Mouse (Mus musculus) heart, postnatal 0 days (tissue): ENCODE results near the gene Sos2. TPM values are rescaled to one million over a fixed set of nuclear protein-coding genes. Genes with fewer than 3 reads are reported as not detected.

Source experiments
- ATAC-seq: fragments of 200-750 bp; cut with Nextera tagmentation; 2 replicates; pipeline ENCODE4 v1.8.0; 2017; ENCODE audit warnings: low read depth, moderate number of reproducible peaks, moderate library complexity; ENCODE audit not compliant: insufficient read depth
- DNase-seq: peaks from one replicate; pipeline ENCODE4 v3.0.0-alpha.2; 2016; ENCODE audit warnings: low spot score
- H3K27ac ChIP-seq: fragments of 300-500 bp; sonication (generic); 2 replicates; pipeline ENCODE4 v1.5.1; 2014; ENCODE audit warnings: low read depth, mild to moderate bottlenecking
- H3K27me3 ChIP-seq: fragments of 300-500 bp; sonication (generic); 2 replicates; pipeline ENCODE4 v1.6.1; 2014; ENCODE audit warnings: low read length, mixed read lengths; ENCODE audit not compliant: control insufficient read depth, insufficient read depth
- H3K36me3 ChIP-seq: fragments of 300-500 bp; sonication (generic); replicated peaks from 2 replicates; pipeline ENCODE4 v1.6.1; 2014; ENCODE audit warnings: low read length, mixed read lengths; ENCODE audit not compliant: control insufficient read depth, insufficient read depth
- H3K4me1 ChIP-seq: fragments of 300-500 bp; sonication (generic); 2 replicates; pipeline ENCODE4 v1.6.1; 2014; ENCODE audit warnings: antibody characterized with exemption; ENCODE audit not compliant: control insufficient read depth, insufficient read depth
- H3K4me2 ChIP-seq: fragments of 300-500 bp; sonication (generic); 2 replicates; pipeline ENCODE4 v1.6.1; 2014; ENCODE audit warnings: low read depth, mild to moderate bottlenecking, low read length, moderate library complexity
- H3K4me3 ChIP-seq: fragments of 300-500 bp; sonication (generic); 2 replicates; pipeline ENCODE4 v1.5.1; 2014; ENCODE audit warnings: low read depth, low read length
- H3K9ac ChIP-seq: fragments of 300-500 bp; sonication (generic); replicated peaks from 2 replicates; pipeline ENCODE4 v1.6.1; 2014; ENCODE audit warnings: low read depth, low read length, mixed read lengths
- H3K9me3 ChIP-seq: fragments of 300-500 bp; sonication (generic); replicated peaks from 2 replicates; pipeline ENCODE4 v1.6.1; 2016; ENCODE audit warnings: low read length; ENCODE audit not compliant: control insufficient read depth
- CTCF ChIP-seq: IDR thresholded peaks from 2 replicates; pipeline ENCODE4 v1.5.1; 2016; ENCODE audit warnings: antibody characterized with exemption, control low read depth, low read depth
- EP300 ChIP-seq: IDR thresholded peaks from 2 replicates; pipeline ENCODE4 v1.6.1; 2016; ENCODE audit warnings: antibody characterized with exemption, low read depth
- WGBS: fragments of 180-500 bp; shearing (Covaris S2); extraction: QIAGEN DNeasy Blood & Tissue Kit; methylation state at CpG from one replicate; pipeline ENCODE4 v1.1.7; 2014; 5-methylcytosine and 5-hydroxymethylcytosine counted together
- polyA plus RNA-seq: library from polyadenylated mRNA; unstranded; fragments of >200 nt; fragmentation: Nextera tagmentation; extraction: Ambion mirVana; gene quantifications from 2 replicates; pipeline ENCODE4 v1.2.1, GENCODE M21; 2015
- total RNA-seq: library from RNA; depleted of rRNA; stranded (reverse); fragments of >200 nt; gene quantifications from 2 replicates; pipeline ENCODE4 v1.2.3, GENCODE M21; 2014; ENCODE audit warnings: low replicate concordance; rRNA removed

Sos2 gene
- total RNA-seq (10.8 and 12.9 TPM in 2 replicates), polyA plus RNA-seq (5.2 and 5.7 TPM in 2 replicates)

DNA sequence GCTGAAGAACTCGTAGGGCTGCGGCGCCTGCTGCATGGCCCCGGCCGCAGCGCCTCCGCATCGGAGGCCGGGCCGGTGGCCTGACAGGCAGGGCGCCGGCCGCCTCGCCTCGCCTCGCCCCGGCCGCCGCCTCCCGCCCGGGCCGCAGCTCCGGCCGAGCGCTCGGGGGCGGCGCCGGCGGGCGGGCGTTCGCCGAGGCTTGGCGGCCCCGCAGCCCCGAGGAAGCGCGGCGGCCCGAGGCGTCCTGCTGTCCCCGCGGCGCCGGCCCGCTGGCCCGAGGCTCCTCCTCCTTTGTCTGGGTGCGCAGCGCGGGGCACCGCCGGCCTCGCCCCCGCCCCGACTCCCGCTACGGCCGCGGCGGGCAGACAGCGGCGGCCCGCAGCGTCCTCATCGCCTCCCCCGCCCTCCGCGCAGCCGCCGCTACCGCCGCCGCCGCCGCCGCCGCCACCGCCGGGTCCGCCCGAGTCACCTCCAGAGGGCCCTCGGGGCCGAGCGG lies at the start of gene Sos2:
Gene Sos2, minus strand, starts transcription at position 287 of the 496 bp plus-strand sequence.
- DNase-seq (peak; percentile 51), ATAC-seq (peak; percentile 72; the same call in 1 of the 2 replicates)
- Histone ChIP-seq H3K27me3 (no peaks in the 10 kb centered on the region), H3K4me3 (peak within 1 kb of the TSS; percentile 95), H3K9me3 (no peaks in the 10 kb centered on the region), H3K27ac (peak within 1 kb of the TSS; percentile 98), H3K9ac (peak within 1 kb of the TSS; percentile 98), H3K4me2 (peak within 1 kb of the TSS; percentile 90), H3K36me3 (no peaks in the 10 kb centered on the region), H3K4me1 (peaks cover 17% of the 10 kb centered on the region)
- under 1% methylated on average over 34 of the region's 85 CpGs for WGBS
- TF ChIP-seq CTCF (no peak), EP300 (no peak)

DNA sequence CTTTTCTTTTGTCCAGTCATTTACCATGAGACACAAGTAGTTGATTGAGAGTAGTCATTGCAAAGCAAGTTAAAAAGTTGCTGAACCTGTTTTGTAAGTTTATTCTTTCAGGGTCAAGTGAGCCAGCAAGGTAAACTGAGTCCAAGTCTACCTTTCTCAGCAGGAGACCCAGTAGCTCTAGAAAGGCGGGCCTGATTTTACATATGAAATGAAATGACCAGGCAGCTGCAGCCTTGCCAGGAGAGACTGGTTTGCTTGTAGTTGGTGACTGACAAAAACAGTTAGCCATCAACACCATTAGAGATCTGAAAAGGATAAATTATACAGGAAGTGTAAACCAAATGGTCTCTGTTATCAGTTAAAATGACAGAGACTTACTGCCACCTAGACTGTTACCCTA lies 48.7 kb upstream of the Sos2 start:
- ATAC-seq: no peak
- H3K27ac ChIP-seq: no peak overlapping the region

DNA sequence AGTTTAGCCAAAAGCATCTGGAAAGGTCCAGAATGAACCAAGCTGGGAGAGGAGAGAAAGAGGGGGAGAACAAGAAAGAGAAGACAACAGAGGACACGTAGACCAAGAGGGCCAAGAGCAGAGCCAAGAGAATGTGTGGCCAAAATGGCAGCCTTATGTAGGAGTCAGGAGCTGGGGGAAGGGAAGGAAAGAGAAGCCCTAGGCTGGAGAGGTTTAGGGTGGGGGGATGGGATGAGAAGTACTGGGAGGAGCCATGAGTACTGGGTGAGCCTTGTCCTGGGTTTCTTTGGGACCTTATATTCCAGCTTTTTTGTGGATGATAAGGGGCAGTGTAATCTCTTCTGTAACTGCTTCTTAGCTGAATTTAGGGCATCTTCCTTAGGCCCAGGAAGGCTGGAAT lies 47.6 kb upstream of the Sos2 start:
- Histone ChIP-seq H3K4me1 (peaks cover 6% of the 10 kb centered on the region), H3K4me2 (no peak overlapping the region), H3K27ac (no peak overlapping the region), H3K9ac (no peak overlapping the region), H3K36me3 (no peaks in the 10 kb centered on the region), H3K27me3 (no peaks in the 10 kb centered on the region), H3K9me3 (no peaks in the 10 kb centered on the region), H3K4me3 (no peak overlapping the region)
- DNase-seq (no peak), ATAC-seq (no peak)
- 92% methylated on average over 1 of the region's 1 CpGs for WGBS
- TF ChIP-seq CTCF (no peak), EP300 (no peak)

More for the DNA sequence above, 48.7 kb upstream of the Sos2 start:
- TF ChIP-seq EP300: no peak
- no peak for TF ChIP-seq CTCF
- Histone ChIP-seq H3K27me3 (no peaks in the 10 kb centered on the region), H3K4me2 (no peak overlapping the region), H3K4me1 (peaks cover 3% of the 10 kb centered on the region; the same call in 1 of the 2 replicates), H3K36me3 (no peaks in the 10 kb centered on the region), H3K9me3 (no peaks in the 10 kb centered on the region), H3K9ac (no peak overlapping the region), H3K4me3 (no peak overlapping the region)
- DNase-seq: no peak
- WGBS: 82% methylated on average over 1 of the region's 1 CpGs

DNA sequence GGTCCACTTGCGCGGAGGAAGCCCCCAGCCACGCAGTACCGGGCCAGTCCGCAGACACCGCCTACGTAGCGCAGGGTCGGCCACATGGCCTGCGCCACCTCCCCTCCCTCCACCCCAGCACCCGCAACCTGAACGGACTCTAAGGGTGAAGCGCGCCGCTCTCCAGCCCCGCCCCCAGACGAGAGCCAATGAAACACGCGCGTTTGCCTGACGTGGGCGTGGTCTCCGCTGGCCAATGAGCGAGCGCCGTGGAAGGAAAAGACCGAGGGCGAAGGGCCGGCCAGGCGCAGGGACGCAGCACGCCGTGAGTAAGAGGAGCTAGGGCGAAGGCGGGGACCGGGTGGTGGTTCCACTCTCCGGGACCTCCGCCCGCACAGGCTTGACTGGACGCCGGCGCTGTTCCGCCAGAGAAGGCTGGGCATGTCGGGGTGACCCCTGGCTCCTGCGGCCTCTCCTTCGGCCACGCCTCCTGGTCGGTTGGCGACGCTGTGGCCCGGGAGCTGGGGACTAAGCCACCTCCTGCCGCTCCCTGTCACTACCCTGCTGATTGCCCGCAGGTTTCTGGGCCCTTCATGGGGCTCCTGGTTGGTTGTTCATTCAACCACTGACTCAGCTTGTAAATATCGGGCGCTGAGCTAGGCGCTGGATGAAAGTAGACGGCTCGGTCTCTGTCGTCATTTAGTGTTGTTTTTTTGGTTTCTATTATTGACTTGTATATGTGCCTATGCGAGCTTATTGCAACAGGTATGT lies 43.2 kb upstream of the Sos2 start, which contains the start of the genes L2hgdh and Atp5s:
Gene L2hgdh, minus strand, starts transcription at position 163 of the 750 bp plus-strand sequence.
Gene Atp5s, plus strand, starts transcription at position 240 of the 750 bp plus-strand sequence.
- Histone ChIP-seq H3K4me1 (peaks cover 13% of the 10 kb centered on the region), H3K27me3 (no peaks in the 10 kb centered on the region), H3K9me3 (no peaks in the 10 kb centered on the region), H3K27ac (peak within 1 kb of the TSS; percentile 85), H3K4me2 (peak within 1 kb of the TSS; percentile 99), H3K4me3 (peak within 1 kb of the TSS; percentile 63), H3K9ac (peak within 1 kb of the TSS; percentile 58), H3K36me3 (no peaks in the 10 kb centered on the region)
- DNase-seq (peak; percentile 95), ATAC-seq (peak; percentile 97)
- WGBS: under 1% methylated on average over 60 of the region's 60 CpGs
- no peak for TF ChIP-seq EP300
- TF ChIP-seq CTCF: no peak

DNA sequence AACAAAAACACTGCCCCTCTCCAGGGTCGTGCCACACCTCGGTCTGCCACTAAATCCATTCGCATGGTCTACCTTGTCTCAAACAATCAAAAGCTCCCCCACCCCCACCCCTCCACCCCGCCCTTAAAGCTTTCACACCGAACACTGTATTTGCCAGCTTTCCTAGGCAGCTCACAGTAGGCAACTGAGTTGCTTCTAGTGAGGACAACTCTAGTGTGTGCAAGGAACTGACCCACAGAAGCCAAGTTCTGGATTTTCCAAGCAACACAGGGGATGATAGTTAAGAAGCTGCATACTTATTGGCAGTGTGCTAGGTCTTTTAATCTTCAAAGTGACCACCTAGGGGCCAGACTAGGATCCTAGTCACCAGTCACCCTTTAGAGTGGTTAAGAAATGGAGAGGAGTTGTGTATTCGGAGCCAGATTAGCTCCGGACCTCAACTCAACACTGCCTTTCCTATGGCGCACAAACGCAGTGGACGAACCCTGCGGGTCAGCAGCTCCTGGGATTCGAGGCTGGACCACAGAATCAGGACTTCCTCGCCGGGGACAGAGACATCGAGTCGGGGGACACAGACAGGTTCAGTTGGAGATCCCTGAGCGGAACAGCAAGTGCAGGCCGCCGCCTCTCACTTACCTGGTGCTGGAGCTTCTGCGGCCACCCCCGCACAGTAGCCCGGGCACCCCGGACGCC lies 42.5 kb upstream of the Sos2 start:
- peak overlapping the region; percentile 99 for H3K4me2 ChIP-seq
- no peaks in the 10 kb centered on the region for H3K27me3 ChIP-seq
- H3K36me3 ChIP-seq: 0 out of 2 replicates have a peak, but pooled peaks cover 3% of the 10 kb centered on the region
- peaks cover 13% of the 10 kb centered on the region for H3K4me1 ChIP-seq
- TF ChIP-seq CTCF: no peak
- no peak for TF ChIP-seq EP300
- ATAC-seq: peak; percentile 4; the same call in 1 of the 2 replicates
- H3K9ac ChIP-seq: peak overlapping the region; percentile 58
- peak overlapping the region; percentile 55; the same call in 1 of the 2 replicates for H3K27ac ChIP-seq
- 4% methylated on average over 23 of the region's 24 CpGs for WGBS
- peak overlapping the region; percentile 63 for H3K4me3 ChIP-seq
- no peak for DNase-seq
- no peaks in the 10 kb centered on the region; the same call in 1 of the 2 replicates for H3K9me3 ChIP-seq
